Mouse (Mus musculus) brown adipose tissue, adult 24 weeks (tissue): Measurements from ENCODE around the gene Il31ra. TPM values are rescaled to one million over a fixed set of nuclear protein-coding genes. Genes with fewer than 3 reads are reported as not detected.

Experiments
- H3K27ac ChIP-seq: fragments of 200-500 bp; replicated peaks from 2 replicates; pipeline ENCODE4 v1.5.1; 2012; ENCODE audit warnings: low read depth, mild to moderate bottlenecking, low read length
- H3K4me1 ChIP-seq: fragments of 200-500 bp; 2 replicates; pipeline ENCODE4 v1.6.1; 2012; ENCODE audit warnings: low read length, mixed read lengths; ENCODE audit not compliant: control insufficient read depth, insufficient read depth, insufficient read length
- H3K4me3 ChIP-seq: fragments of 200-500 bp; 2 replicates; pipeline ENCODE4 v1.5.1; 2012; ENCODE audit warnings: low read depth, mild to moderate bottlenecking, low read length, moderate library complexity; ENCODE audit not compliant: insufficient read depth
- polyA plus RNA-seq: library from polyadenylated mRNA; stranded (reverse); fragments of >200 nt; gene quantifications from 2 replicates; pipeline ENCODE4 v1.2.4, GENCODE M21; 2012; ENCODE audit not compliant: missing spikeins, insufficient read depth, insufficient read length

Gene Il31ra
- polyA plus RNA-seq, 1 experiment: not detected

DNA sequence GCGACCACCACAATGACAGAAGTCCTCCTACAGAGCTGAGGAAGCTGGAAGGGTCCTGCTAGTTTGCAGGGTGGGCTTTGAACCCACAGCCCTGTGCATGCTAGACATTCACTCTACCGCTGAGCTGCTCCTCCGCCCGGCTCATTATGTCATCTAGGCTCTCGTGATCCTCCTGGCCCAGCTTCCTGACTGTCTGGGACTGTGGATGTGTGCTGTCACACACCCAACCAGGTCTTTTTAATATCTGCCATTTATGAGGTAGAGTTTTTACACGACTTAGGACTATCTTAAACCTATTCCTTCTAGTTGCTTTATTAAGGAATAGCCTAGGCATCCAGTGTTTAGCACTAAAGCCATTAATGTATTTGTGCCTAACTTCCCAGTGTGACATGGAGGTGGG, 88.7 kb downstream of the Il31ra start:
- Histone ChIP-seq H3K4me3 (no peak overlapping the region), H3K4me1 (no peaks in the 10 kb centered on the region), H3K27ac (no peak overlapping the region)

DNA sequence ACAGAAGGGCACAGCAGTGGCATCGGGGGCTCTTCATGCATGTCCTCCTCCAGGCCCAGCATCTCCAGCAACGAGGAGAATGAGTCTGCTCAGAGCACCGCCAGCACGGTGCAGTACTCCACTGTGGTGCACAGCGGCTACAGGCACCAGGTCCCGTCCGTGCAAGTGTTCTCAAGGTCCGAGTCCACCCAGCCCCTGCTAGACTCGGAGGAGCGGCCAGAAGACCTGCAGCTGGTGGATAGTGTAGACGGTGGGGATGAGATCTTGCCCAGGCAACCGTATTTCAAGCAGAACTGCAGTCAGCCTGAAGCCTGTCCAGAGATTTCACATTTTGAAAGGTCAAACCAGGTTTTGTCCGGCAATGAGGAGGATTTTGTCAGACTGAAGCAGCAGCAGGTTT, 90.3 kb downstream of the Il31ra start:
- H3K4me3 ChIP-seq: no peak overlapping the region
- no peak overlapping the region for H3K27ac ChIP-seq
- H3K4me1 ChIP-seq: no peaks in the 10 kb centered on the region

DNA sequence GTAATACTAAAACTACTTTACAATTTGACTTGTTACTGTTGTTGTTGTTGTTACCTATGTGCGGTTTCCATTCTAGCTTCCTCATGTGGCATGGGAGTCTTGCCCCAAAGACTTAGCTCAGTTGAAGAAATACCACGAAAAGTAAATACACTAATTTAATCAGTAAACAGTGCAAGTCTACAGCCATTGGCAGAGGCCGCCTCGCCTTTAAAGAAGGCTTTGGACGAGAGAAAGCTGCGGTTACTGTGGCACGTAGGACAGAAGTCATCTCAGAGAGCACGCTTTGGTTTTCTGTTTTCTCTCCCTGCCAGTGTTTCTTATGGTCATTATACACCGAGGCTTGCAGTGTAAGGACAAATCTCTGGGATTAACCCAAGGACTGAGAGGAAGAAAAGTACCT, 93.7 kb downstream of the Il31ra start:
- H3K4me3 ChIP-seq: no peak overlapping the region
- H3K27ac ChIP-seq: no peak overlapping the region
- H3K4me1 ChIP-seq: no peaks in the 10 kb centered on the region

DNA sequence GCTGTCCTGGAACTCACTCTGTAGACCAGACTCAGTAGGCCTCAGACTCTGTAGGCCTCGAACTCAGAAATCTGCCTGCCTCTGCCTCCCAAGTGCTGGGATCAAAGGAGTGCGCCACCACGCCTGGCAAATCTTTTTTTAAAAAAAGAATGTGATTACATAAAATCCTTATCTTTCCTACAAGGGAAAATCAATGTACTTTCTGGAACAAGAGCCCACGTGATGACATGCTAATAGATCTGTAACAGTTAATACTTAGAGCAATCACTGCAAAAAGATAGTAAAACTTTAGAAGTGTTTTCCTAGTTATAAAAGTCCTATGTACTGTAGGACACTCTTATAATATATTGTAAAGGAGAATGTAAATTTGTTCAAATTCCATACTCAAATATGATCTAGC, 94.1 kb downstream of the Il31ra start:
- Histone ChIP-seq H3K27ac (no peak overlapping the region), H3K4me1 (no peaks in the 10 kb centered on the region), H3K4me3 (no peak overlapping the region)

DNA sequence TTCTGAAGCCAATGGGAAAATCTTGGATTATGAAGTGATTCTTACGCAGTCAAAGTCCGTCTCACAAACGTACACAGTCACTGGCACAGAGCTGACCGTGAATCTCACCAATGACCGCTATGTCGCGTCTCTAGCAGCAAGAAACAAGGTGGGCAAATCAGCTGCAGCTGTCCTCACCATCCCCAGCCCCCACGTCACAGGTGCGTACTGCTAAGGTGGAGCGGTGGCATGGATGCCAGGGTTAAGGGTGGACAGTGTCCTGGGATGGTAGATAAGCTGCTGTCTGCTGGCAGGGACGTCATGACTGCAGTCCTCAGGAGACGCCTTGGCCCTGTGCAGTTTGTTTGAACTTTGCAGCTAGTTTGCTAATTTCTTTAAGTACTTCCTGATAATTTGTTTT, 99.6 kb downstream of the Il31ra start:
- no peak overlapping the region for H3K4me3 ChIP-seq
- H3K4me1 ChIP-seq: no peaks in the 10 kb centered on the region
- no peak overlapping the region for H3K27ac ChIP-seq

DNA sequence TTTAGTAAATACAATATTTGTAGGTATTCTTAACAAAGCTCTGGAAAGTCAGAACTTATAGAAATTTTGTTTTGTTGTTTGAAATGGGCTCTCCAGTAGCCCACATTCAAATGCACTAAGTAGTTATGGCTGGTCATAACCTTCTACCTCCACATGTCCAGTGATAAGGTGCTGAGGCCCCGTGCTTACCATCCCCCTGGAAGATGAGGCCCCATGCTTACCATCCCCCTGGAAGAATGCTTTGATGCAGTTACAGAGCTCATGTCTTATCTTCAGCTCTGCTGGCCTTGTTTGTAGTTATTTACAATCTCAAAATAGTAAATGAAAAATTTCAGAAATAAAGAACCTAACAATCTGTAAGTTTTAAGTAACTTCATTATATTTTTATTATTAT, 101.9 kb downstream of the Il31ra start:
- H3K4me1 ChIP-seq: no peaks in the 10 kb centered on the region
- no peak overlapping the region for H3K4me3 ChIP-seq
- H3K27ac ChIP-seq: no peak overlapping the region

DNA sequence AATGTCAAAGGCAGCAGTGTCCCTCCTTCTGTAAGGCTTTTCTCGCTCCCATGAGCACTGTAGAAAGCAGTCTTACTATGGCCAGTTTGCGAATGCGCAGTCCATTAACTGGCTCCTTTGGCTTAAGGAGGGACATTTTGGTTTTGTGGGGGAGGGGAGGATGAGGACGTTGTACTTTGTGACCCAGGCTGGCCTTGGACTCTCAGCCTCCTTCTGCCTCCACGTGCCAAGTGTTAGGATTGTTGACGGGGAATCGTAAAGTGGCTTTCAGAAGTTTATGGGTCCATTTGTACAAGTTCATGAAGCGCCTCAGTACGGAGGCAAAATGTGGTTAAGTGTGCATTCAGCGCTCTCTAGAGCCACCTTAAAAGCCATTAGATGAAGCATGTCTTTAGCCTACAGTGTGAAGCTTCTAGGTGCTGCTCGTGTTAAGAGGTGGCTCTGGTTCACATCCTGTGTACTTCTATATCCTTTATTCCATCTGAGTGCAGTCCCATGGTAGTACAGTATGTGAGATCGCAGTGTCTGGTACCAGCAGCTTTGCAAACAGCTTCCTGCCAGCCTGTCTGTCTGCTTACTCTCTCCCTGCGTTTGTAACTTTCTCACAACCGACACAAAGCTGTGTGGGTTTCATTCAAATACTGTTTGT, 102.4 kb downstream of the Il31ra start:
- no peak overlapping the region for H3K4me3 ChIP-seq
- H3K27ac ChIP-seq: no peak overlapping the region
- H3K4me1 ChIP-seq: no peaks in the 10 kb centered on the region

DNA sequence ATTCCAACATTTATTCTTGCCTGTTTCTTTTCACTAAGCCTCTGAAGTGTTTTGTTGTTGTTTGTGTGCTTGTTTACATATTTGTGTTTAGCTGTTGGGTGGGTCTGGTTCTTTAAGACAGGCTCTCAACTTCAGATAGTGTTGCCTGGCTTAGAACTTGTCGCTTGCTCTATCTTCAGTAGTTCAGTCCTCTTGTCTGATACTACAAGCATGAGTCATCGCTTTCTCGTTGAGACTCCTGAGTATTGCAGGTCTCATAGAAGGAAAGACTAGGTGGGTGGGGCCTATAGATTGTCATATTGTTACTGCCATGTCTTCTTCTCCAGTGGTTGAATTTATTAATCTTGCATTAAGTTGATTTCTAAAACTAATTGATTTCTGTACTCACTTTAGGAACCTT, 104.1 kb downstream of the Il31ra start:
- Histone ChIP-seq H3K4me1 (no peaks in the 10 kb centered on the region), H3K27ac (no peak overlapping the region), H3K4me3 (no peak overlapping the region)

DNA sequence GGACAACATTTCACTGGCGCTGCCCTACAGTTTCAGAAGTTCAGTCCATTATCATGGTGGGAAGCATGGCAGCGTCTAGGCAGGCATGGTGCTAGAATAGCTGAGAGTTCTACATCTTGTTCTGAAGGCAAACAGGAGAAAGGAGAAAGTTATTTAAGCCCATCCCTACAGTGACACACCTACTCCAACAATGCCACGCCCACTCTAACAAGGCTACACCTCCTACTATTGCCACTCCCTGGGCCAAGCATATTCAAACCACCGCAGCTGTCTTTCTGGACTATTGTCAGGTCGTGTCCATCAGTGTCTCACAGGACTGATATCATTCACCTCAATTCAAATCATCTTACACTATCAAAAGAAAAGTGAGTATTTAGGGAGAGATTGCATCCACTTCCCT, 107.5 kb downstream of the Il31ra start:
- Histone ChIP-seq H3K4me1 (no peaks in the 10 kb centered on the region), H3K27ac (no peak overlapping the region), H3K4me3 (no peak overlapping the region)

DNA sequence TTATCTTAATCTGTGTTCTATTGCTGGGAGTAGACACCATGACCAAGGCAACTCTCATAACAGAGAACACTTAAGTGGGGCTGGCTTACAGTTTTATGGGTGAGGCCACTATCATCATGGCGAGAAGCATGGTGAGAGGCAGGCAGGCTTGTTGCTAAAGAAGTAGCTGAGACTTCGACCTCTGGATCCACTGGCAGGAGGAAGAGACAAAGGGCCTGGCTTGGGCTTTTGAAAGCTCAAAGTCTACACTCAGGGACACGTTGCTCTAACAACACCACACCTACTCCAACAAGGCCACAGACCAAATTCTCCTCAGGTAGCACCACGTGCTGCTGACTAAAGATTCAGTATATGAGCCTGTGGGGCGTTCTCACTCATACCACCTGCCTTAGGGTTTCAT, 107.9 kb downstream of the Il31ra start:
- Histone ChIP-seq H3K4me1 (no peaks in the 10 kb centered on the region), H3K4me3 (no peak overlapping the region), H3K27ac (no peak overlapping the region)

DNA sequence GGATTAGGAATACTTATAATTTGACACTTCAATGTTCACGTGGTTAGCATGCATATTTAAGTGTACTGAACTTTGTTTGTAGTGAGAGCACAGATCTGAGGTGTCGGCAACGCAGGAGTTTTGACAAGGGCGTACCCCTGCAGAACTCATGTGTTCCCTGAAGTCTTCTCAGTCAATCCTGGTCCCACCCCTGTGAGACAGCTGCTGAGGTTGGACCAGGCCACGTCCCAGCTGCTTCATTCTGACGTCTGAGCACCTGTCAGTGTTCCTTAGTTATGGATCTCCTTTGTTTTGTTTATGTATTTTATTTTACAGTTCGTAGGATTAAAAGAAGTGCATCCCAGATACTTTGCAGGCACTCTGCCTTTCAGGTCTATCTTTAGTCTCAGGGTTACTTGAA, 111.1 kb downstream of the Il31ra start:
- Histone ChIP-seq H3K4me3 (no peak overlapping the region), H3K4me1 (no peaks in the 10 kb centered on the region), H3K27ac (no peak overlapping the region)

DNA sequence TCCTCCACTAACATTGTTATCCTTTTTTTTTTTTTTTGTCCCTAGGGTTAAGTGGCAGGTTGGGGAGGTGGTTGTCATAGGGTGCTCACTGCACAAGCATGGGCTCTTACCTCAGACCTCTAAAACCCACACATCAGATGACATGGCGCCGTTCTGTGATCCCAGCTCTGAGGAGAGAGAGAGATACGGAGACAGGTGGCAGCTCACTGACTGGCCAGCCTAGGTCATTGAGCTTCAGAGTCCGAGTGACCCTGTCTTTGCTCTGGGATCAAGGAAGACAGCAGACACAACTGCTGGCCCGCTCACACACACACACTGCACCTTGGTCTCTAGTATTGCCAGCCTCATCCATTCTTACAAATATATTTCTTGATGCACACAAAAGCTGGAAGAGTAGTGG, 111.6 kb downstream of the Il31ra start:
- no peak overlapping the region for H3K4me3 ChIP-seq
- no peaks in the 10 kb centered on the region for H3K4me1 ChIP-seq
- no peak overlapping the region for H3K27ac ChIP-seq

DNA sequence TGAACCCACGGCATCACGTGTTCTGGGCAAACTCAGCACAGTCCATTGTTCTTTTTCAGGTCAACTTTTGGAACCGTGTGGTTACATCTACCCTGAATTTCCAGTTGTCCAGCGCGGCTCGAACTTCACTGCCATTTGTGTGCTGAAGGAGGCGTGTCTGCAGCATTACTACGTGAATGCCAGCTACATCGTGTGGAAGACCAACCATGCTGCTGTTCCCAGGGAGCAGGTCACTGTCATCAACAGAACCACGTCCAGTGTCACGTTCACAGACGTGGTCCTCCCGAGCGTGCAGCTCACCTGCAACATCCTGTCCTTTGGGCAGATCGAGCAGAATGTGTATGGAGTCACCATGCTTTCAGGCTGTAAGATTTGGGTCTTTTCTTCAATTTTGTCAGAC, 114.2 kb downstream of the Il31ra start:
- no peak overlapping the region for H3K4me3 ChIP-seq
- no peak overlapping the region for H3K27ac ChIP-seq
- H3K4me1 ChIP-seq: no peaks in the 10 kb centered on the region

DNA sequence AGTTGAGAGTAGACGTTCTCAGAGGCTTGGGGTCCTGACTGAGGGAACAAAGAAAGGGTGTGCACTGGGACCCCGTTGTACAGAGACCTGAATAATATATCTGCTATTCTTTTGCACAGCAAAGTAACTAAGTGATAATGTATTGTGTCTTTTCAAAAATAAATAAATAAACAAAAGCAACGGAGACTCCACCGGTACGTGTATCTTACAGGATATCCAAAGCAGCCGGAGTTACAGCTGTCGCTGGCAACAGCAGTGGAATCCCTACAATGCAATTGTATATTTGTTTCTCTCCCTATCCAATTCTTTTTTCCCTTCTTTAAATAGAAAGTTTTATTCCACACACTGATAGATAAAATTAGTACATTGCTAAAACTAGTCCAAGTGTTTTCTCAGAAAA, 115.1 kb downstream of the Il31ra start:
- H3K4me1 ChIP-seq: no peaks in the 10 kb centered on the region; the same call in 1 of the 2 replicates
- H3K27ac ChIP-seq: no peak overlapping the region
- H3K4me3 ChIP-seq: no peak overlapping the region

DNA sequence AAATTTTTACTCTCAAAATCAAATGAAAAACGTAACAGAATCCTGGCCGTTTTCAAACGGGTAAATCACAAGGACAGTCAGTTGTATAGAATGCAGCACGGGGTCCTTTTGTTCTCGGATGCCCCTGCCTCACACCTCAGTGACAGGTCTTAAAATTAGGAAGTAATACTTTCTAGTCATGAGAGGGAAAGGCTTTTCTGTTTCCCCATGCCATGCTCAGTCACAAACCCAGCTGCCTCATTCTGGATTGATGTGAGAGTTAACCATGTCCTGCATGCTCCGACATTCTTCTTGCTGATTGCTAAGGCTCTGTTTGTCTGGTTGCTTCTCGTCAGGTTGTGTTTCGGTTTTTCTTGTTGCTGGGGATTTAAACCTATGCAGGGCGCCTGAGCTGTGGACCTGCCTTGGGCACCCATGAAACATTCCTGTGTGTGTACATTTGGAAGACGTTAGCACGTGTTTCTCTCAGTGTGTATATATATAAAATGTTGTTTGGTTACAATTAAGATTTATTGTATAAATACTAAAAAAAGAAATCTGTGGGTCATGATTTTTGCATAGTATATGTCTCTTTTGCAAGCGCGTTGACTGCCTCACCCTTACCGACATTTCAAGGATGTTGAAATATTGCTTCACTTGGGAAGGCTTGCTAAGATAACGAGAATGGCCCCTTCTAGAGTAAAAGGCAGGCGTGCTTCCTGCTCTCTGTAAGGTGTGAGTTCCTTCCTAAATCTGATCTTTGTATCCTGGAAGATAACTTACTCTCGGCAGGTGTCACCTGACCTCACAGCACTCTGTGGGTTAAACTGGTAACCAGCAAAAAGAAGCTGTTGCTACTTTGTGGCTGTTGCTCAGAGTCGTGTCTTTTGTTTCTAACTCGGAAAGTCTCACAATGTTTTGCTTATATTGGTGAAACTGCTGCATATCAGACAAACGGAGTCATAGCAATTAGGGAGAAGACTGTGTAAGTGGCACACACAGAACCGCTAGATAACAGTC, 120.1 kb downstream of the Il31ra start:
- no peak overlapping the region for H3K4me3 ChIP-seq
- H3K27ac ChIP-seq: no peak overlapping the region
- peaks cover 10% of the 10 kb centered on the region for H3K4me1 ChIP-seq
